Mouse (Mus musculus): ENCODE measurements around the gene Stk25. TPM values are rescaled to one million over a fixed set of nuclear protein-coding genes. Genes with fewer than 3 reads are reported as not detected.
A peak's percentile ranks its signal among the peaks of the same experiment; 100 is the strongest.

Stk25 gene
- polyA plus RNA-seq, 1 experiment from 2014 or later = 156 TPM

DNA sequence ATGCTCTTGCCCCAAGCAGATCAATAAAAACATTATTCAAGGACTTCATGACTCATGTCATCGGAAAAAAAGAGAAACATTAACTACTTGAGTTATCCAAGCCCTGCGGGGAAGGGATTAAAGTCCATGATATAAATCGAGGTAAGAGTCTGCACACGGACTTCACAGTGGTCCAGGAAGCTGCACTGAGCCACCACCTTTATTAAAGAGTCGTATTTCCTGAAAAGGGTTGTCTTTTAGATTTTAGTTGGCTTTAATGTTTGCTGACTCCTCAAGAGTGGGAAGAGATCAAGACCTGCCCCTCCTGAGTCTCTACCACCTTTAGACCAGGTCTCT lies 1.5 kb downstream of the Stk25 start:
- Histone ChIP-seq H3K4me1 (peaks cover 12% of the 10 kb centered on the region; the same call in 1 of the 2 replicates), H3K36me3 (replicated peaks) (no peaks in the 10 kb centered on the region), H3K27me3 (ENCODE audit: poor library complexity, severe bottlenecking) (no peaks in the 10 kb centered on the region), H3K4me3 (no peak overlapping the region), H3K27ac (no peak overlapping the region), H3K9me3 (no peaks in the 10 kb centered on the region)
- 90% methylated on average over 5 of the region's 5 CpGs for WGBS
- no peak for DNase-seq (ENCODE audit: extremely low spot score, low spot score)

DNA sequence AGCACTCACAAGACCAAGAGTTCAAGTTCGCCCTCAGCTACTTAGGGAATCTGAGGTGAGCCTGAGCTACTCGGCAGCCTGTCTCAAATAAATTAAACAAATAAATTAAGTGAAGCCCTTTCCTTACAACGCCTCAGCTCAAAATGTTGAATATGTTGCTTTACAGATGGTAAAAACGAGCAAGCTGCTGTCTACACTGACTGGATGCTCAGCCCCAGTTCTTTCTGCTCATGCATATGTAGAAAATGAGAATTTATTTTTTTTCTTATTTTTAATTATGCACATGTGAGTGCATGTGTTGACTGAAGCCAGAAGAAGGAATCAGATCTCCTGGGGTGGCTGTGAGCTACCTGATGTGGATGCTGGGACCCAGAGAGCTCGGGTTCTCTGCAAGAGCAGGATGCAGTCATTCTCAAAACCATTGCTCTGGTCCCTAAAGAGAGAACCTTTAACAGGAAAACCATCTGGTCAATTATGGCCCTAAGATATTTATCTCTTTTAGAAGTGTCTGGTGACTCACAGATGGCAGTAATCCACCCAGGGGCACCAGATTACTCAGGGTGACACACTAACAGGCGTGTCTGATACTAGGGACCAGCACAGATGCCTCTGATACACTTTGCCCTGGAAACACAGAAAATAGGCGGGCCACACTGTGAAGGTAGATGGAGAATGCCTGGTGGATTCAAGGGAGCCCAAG lies 2.0 kb downstream of the Stk25 start:
- Histone ChIP-seq H3K36me3 (replicated peaks) (no peaks in the 10 kb centered on the region), H3K27ac (no peak overlapping the region), H3K4me1 (peaks cover 12% of the 10 kb centered on the region; the same call in 1 of the 2 replicates), H3K4me3 (no peak overlapping the region), H3K9me3 (no peaks in the 10 kb centered on the region), H3K27me3 (ENCODE audit: poor library complexity, severe bottlenecking) (no peaks in the 10 kb centered on the region)
- DNase-seq (ENCODE audit: extremely low spot score, low spot score) = no peak
- WGBS = 78% methylated on average over 7 of the region's 7 CpGs

DNA sequence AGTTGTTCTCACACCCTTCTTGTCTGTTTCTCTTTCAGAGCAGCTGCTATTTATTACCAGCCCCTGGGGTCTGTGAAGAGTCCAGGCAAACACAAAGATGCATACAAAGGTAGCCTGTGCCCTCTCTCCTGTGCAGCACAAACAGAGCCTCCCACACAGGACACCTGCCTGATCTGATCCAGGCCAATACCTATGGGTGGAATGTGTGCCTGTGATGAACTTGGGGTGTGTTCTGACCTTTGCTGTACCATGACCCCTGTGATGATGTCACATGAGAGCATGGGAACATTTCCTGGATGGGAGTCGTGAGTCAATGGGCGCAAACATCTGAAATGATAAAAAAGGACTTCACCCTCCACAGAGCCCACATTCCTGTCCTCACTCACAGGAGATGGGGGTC lies 3.7 kb downstream of the Stk25 start:
- WGBS = 71% methylated on average over 2 of the region's 2 CpGs
- Histone ChIP-seq H3K27ac (no peak overlapping the region), H3K9me3 (no peaks in the 10 kb centered on the region), H3K4me1 (peaks cover 12% of the 10 kb centered on the region; the same call in 1 of the 2 replicates), H3K4me3 (no peak overlapping the region), H3K27me3 (ENCODE audit: poor library complexity, severe bottlenecking) (no peaks in the 10 kb centered on the region), H3K36me3 (replicated peaks) (no peaks in the 10 kb centered on the region)
- no peak for DNase-seq (ENCODE audit: extremely low spot score, low spot score)

DNA sequence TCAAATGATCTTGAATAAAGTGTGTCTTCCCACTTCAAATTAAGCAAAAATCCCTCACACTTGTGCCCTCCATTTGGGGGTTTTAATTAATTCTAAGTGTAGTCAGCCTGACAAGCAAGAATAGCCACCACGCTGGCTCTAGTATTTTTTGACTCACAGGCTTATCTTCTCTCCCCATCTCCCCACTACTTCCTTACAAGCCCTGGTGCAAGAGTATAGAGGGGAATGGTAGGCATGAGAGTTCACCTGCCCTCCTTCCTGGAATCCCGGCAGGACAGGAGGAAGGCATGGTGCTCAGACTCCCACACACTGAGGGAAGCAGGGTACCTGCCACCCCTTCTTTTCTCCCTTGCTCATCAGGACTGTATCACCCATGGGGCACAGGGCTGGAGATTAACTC lies 4.2 kb downstream of the Stk25 start:
- WGBS = 54% methylated on average over 2 of the region's 2 CpGs
- no peaks in the 10 kb centered on the region for H3K27me3 ChIP-seq (ENCODE audit: poor library complexity, severe bottlenecking)
- no peaks in the 10 kb centered on the region for H3K36me3 ChIP-seq (replicated peaks)
- H3K9me3 ChIP-seq = no peaks in the 10 kb centered on the region
- H3K27ac ChIP-seq = no peak overlapping the region
- DNase-seq (ENCODE audit: extremely low spot score, low spot score) = no peak
- peaks cover 17% of the 10 kb centered on the region; the same call in 1 of the 2 replicates for H3K4me1 ChIP-seq
- H3K4me3 ChIP-seq = no peak overlapping the region

DNA sequence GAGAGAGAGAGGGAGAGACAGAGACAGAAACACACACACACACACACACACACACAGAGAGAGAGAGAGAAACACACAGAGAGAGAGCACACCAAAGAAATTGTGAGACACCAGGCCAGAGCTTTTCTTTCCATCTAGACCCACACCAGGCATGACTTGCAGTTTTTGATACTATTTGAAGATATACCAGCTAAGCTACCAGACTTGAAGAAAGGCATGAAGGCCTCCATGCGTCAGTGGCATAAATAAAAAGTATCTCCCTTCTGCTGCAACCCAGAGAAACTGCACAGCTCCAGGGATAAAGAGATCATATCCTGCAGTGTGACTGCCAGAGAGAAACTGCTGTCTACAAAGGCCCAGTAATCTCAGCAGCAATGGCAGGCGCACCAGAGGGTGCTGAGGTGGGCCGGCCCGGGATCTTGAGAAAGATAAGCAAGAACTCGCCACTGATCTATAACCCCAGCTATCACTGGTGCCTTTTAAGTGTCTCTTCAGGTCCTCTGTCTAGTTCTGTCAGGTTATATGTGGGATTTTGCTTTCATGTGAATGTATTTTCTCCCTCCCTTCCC lies 8.8 kb downstream of the Stk25 start:
- H3K4me1 ChIP-seq = peaks cover 9% of the 10 kb centered on the region; the same call in 1 of the 2 replicates
- 87% methylated on average over 5 of the region's 5 CpGs for WGBS
- no peaks in the 10 kb centered on the region for H3K9me3 ChIP-seq
- H3K27ac ChIP-seq = no peak overlapping the region
- H3K27me3 ChIP-seq (ENCODE audit: poor library complexity, severe bottlenecking) = no peaks in the 10 kb centered on the region
- H3K36me3 ChIP-seq (replicated peaks) = no peaks in the 10 kb centered on the region
- DNase-seq (ENCODE audit: extremely low spot score, low spot score) = no peak
- no peak overlapping the region for H3K4me3 ChIP-seq

DNA sequence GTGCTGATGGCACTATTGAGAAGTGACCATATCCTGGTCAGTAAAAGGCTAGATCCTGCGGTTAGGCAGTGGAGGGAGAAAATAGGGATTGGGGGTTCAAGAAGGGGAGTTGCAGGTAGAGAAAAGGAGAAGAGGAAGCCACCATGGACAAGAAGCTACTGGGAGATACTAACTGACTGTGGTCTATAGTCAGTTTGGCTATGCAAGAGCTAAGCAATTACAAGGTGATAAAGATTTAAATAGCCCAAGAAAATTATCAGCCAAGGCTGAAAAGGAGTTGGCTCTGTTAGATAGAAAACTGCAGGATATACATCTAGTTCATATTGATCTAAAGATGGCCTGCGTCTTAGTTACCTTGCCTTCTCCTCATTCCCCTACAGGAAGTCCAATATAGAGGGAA lies 15.8 kb downstream of the Stk25 start:
- Histone ChIP-seq H3K4me3 (no peak overlapping the region), H3K27me3 (ENCODE audit: poor library complexity, severe bottlenecking) (no peaks in the 10 kb centered on the region), H3K27ac (no peak overlapping the region), H3K9me3 (no peaks in the 10 kb centered on the region; the same call in 1 of the 2 replicates), H3K4me1 (no peaks in the 10 kb centered on the region), H3K36me3 (replicated peaks) (no peaks in the 10 kb centered on the region)
- WGBS = 92% methylated on average over 2 of the region's 2 CpGs
- DNase-seq (ENCODE audit: extremely low spot score, low spot score) = no peak

DNA sequence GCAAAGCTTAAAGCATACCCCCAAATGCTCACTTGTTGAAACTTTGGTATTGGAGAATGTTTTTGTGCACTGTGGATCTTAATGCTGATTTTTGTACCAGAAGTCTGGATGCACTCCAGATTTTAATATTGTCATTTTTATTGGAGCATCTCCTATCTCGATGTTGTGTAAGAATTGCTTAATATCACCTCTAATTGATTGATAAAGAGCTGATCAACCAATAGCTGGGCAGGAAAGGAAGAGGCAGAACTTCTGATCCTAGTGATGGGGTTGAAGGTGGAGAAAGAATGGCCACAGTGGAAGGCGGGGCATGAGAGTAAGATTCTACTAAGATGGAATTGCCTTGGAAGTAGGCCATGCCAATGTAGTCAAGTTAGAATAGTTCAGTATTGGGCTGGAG lies 16.5 kb downstream of the Stk25 start:
- Histone ChIP-seq H3K9me3 (no peaks in the 10 kb centered on the region; the same call in 1 of the 2 replicates), H3K4me3 (no peak overlapping the region), H3K27me3 (ENCODE audit: poor library complexity, severe bottlenecking) (no peaks in the 10 kb centered on the region), H3K4me1 (no peaks in the 10 kb centered on the region), H3K36me3 (replicated peaks) (no peaks in the 10 kb centered on the region), H3K27ac (no peak overlapping the region)
- WGBS = 87% methylated on average over 2 of the region's 2 CpGs
- DNase-seq (ENCODE audit: extremely low spot score, low spot score) = no peak

DNA sequence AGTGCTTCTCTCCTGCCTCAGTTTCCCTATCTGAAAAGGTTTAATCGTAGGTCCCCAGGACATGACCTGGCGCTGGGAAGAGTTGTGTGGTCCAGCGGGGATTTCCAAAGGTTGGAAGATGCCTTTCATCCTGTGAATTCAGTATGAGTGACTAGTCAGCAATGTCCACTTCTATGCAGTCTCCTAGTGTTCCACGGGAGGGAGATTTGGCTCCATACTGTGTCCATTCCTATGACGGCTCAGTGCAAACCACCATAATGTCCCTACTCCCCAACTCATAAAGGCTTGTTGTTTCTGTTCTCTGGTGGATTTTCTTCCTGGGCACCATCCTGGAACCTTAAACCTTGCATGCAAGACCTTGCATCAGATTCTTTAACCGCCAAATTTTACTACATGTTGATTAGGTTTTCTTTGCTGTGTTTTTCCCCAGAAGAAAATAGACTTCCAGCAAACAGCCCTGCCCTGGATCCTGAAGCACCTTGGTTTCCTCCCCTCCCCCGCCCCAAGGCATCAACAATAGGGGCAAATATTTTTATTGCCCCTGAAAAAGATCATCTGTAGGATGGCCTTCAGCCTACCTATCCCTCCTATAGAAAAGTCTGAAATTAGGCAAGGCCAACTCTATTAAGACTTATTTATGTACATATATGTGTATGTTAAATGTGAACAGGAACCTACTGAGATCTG lies 22.1 kb downstream of the Stk25 start:
- H3K27me3 ChIP-seq (ENCODE audit: poor library complexity, severe bottlenecking) = no peaks in the 10 kb centered on the region
- WGBS = 31% methylated on average over 7 of the region's 7 CpGs
- H3K4me1 ChIP-seq = peaks cover 28% of the 10 kb centered on the region
- peak overlapping the region; percentile 97 for H3K4me3 ChIP-seq
- H3K27ac ChIP-seq = peak overlapping the region; percentile 94
- no peaks in the 10 kb centered on the region for H3K9me3 ChIP-seq
- peaks cover 17% of the 10 kb centered on the region for H3K36me3 ChIP-seq (replicated peaks)
- DNase-seq (ENCODE audit: extremely low spot score, low spot score) = no peak

DNA sequence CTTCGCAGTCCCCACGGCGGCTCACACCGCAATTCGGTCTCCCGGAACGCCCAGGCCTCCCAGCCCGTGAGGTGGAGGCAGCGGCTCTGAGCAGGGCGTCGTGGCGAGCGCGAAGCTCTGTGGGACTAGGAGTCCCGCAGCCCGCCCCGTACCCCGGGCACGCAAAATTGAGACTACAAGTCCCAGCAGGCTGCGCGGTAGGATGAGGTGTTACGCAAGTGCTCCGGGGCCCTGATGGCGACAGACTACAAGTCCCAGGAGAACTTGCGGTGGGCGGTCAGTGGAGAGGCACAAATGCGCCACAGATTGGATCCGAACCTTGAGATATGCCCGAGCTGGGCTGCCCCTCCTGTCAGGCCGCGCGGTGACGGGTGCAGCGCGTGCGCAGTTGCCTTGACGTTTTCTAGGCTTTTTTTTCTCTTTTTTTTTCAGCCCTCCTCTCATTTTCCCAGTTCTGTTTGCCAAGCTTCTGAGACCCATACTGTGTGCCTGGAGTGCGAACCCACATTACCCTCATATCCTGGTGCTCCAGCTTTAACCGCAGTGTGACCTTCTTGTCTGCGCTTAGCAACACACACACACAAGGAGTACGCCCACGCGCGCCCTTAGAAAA lies 22.8 kb downstream of the Stk25 start:
- peaks cover 28% of the 10 kb centered on the region for H3K4me1 ChIP-seq
- no peaks in the 10 kb centered on the region for H3K9me3 ChIP-seq
- peaks cover 23% of the 10 kb centered on the region for H3K36me3 ChIP-seq (replicated peaks)
- peak overlapping the region; percentile 94 for H3K27ac ChIP-seq
- DNase-seq (ENCODE audit: extremely low spot score, low spot score) = peak; percentile 99
- no peaks in the 10 kb centered on the region for H3K27me3 ChIP-seq (ENCODE audit: poor library complexity, severe bottlenecking)
- WGBS = 1% methylated on average over 44 of the region's 44 CpGs
- peak overlapping the region; percentile 97 for H3K4me3 ChIP-seq

DNA sequence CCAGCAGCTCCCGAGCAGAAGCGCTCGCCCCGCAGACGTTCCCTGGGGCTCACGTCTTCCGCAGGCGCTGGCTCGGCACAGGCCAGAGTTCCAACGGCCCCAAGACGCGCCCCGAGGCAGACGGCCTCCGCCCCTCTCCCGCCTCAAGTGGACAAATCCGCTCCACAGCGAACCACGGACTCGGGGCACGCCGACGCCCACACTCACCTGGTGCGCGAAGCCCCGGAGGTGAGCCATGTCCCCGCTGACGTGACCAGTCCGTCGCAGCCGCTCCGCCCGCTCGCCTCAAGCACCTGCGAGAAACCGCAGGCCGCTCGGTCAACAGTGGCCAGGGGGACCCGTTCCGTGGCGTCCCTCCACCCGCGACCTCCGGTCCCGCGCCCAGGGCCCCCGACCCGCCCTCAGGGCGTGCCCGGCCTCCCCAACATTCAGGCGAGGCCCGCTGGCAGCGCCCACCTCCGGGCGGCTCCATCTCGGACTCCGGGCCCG lies 23.3 kb downstream of the Stk25 start:
- Histone ChIP-seq H3K27me3 (ENCODE audit: poor library complexity, severe bottlenecking) (no peaks in the 10 kb centered on the region), H3K36me3 (replicated peaks) (peaks cover 28% of the 10 kb centered on the region), H3K9me3 (no peaks in the 10 kb centered on the region), H3K27ac (peak overlapping the region; percentile 94), H3K4me3 (peak overlapping the region; percentile 97), H3K4me1 (peaks cover 28% of the 10 kb centered on the region)
- whole genome bisulfite sequencing = under 1% methylated on average over 58 of the region's 58 CpGs
- DNase-seq (ENCODE audit: extremely low spot score, low spot score) = no peak

DNA sequence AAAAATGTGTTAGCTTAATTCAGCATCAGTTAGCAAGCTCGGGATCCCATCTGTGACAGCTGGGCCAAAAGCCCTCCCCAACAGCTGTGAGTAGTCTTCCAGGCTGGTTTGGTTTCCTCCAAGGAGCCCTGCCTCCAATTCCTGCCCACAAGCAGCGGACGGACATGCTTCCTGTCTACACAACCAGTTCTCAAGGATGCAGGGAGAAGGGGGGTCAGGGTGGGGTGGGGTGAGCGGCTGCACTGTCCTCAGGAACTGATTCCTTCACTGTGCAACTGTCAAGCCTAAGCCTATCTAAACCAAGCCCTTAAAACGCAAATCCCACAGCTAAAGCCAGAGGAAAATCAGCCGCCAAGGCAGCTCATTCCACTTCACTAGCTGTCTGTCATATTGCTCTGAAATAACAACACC lies 24.0 kb downstream of the Stk25 start:
- peak overlapping the region; percentile 94 for H3K27ac ChIP-seq
- no peaks in the 10 kb centered on the region for H3K9me3 ChIP-seq
- H3K36me3 ChIP-seq (replicated peaks) = peaks cover 33% of the 10 kb centered on the region
- H3K4me3 ChIP-seq = peak overlapping the region; percentile 97
- no peak for DNase-seq (ENCODE audit: extremely low spot score, low spot score)
- WGBS = 12% methylated on average over 6 of the region's 6 CpGs
- no peaks in the 10 kb centered on the region for H3K27me3 ChIP-seq (ENCODE audit: poor library complexity, severe bottlenecking)
- peaks cover 28% of the 10 kb centered on the region for H3K4me1 ChIP-seq

DNA sequence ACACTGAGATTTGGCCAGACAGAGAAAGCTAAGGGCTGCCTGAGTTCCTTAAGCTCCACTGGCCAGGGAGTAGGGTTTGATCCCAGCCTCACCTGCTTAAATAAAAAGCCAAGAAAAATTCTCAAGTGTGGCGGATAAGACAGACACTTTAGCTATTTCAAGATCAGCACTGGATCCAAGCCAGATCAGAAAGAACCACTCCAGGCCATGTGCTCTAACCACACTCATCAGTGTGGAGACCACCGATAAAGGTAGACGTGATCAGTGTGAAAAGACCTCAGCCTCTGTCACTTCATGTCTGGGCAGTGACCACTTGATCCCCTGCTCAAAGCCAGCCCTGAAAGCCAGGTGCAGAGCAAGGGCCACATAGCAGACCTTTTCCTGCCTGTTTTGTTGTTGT lies 25.7 kb downstream of the Stk25 start:
- H3K27me3 ChIP-seq (ENCODE audit: poor library complexity, severe bottlenecking) = no peaks in the 10 kb centered on the region
- peaks cover 50% of the 10 kb centered on the region for H3K36me3 ChIP-seq (replicated peaks)
- 96% methylated on average over 3 of the region's 3 CpGs for WGBS
- H3K27ac ChIP-seq = no peak overlapping the region
- no peak for DNase-seq (ENCODE audit: extremely low spot score, low spot score)
- peaks cover 28% of the 10 kb centered on the region for H3K4me1 ChIP-seq
- no peaks in the 10 kb centered on the region for H3K9me3 ChIP-seq
- H3K4me3 ChIP-seq = no peak overlapping the region

DNA sequence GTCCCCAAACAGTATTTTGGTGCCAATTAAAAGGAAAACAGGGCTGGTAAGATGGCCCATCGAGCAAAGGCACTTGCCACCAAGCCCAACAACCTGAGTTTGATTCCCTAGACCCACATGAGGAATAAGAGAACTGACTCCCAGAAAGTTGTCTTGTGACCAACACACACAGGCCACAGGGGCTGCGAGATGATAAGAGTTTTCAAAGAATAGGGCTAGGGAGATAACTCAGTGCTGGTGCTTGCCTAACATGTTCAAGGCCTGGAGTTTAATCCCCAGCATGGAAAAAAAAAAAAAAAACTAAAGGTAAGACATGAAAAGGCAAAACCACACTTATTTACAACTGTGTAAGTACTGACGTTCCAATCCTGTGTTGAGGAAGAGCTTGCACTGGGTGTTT lies 27.7 kb downstream of the Stk25 start:
- Histone ChIP-seq H3K4me1 (peaks cover 22% of the 10 kb centered on the region), H3K36me3 (replicated peaks) (peaks cover 69% of the 10 kb centered on the region), H3K4me3 (no peak overlapping the region), H3K9me3 (no peaks in the 10 kb centered on the region), H3K27ac (no peak overlapping the region), H3K27me3 (ENCODE audit: poor library complexity, severe bottlenecking) (no peaks in the 10 kb centered on the region)
- WGBS = 89% methylated on average over 3 of the region's 3 CpGs
- no peak for DNase-seq (ENCODE audit: extremely low spot score, low spot score)

Data from forebrain, embryonic 10.5 days (tissue).